In the genomic region with DNA sequence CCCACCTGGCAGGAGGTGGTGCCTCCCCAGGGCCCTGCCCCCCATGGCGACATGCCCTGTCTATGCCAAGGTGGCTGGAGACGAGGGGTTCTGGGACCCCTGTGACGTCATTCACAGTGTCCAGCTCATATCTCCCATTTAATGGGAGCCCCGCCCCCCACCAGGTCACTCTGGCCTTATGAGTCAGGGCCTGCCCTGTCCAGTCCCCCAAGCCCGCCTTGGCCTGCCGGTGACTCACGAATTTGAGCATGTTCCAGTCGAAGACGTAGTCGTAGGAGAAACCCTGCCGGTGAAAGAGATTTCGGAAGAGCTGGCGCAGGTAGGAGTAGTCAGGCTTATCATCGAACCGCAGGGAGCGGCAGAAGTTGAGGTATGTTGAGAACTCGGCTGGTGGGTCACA, we compare ENCODE assay signal across 15 mouse cellular contexts. TPM values are rescaled to one million over a fixed set of nuclear protein-coding genes. Genes with fewer than 3 reads are reported as not detected.
A peak's percentile ranks its signal among the peaks of the same experiment; 100 is the strongest.
DNase-seq lines count a peak whose midpoint lies in the region.
"Had no signal": no experiment of that assay in that cellular context is flagged by ENCODE, and none has a peak within 500 bp of the region (broad histone marks: within the 10 kb centered on the region; RNA-seq: fewer than 3 reads in every experiment).

No protein-coding gene starts in this region.

- DNase-seq in heart, adult 11 months: peak; percentile 89
- DNase-seq in heart, adult 8-10 months (ENCODE audit: low spot score): no peak
- DNase-seq in urinary bladder, postnatal 14 days (ENCODE audit: low spot score): peak; percentile 78
- no peak for DNase-seq in urinary bladder, postnatal 4 days (ENCODE audit: low spot score in 2 of 2)
- DNase-seq in adrenal gland, postnatal 10 days: peak; percentile 77
- no peak for DNase-seq in layer of hippocampus, adult 9-11 months
- DNase-seq in MN1 (ENCODE audit: low spot score): no peak
- DNase-seq: cerebellum, adult 11-12 months; cerebellum, adult 9-11 months; kidney, adult 11 months; kidney, postnatal 36 days; lung, postnatal 36 days; right cerebral cortex, adult 18-20 months; spleen, adult 18-20 months; thymus, postnatal 14 days had no signal

RNA-seq across cellular contexts. Expression of a gene that starts 21.2 kb away (rescaled TPM):
- total RNA-seq in heart, adult 8-10 months (2022): 10 to 100 TPM; 34.6 to 46.1 (median 39.0) TPM
- total RNA-seq in adrenal gland, postnatal 10 days (2021): 10 to 100 TPM; 51.4 to 56.6 TPM

RNA-seq across cellular contexts. Expression of a gene that starts 30.8 kb away (rescaled TPM):
- 10 to 100 TPM; 49.3 to 64.6 (median 56.6) TPM for total RNA-seq in heart, adult 8-10 months (2022)
- total RNA-seq in adrenal gland, postnatal 10 days (2021): 10 to 100 TPM; 65.7 to 77.7 TPM

Comparison
In these comparisons a context has a peak if more than half of its experiments do, and no peak if none do; other contexts are left out.
1. DNase-seq: peak in heart, adult 11 months (single experiment), urinary bladder, postnatal 14 days (single experiment) and adrenal gland, postnatal 10 days (single experiment); none in heart, adult 8-10 months (single experiment), urinary bladder, postnatal 4 days (0 of 2), layer of hippocampus, adult 9-11 months (single experiment) and MN1 (single experiment).